Mouse (Mus musculus): ENCODE data around the gene Gm4498. TPM values are rescaled to one million over a fixed set of nuclear protein-coding genes. Genes with fewer than 3 reads are reported as not detected.
"Not testable (repeated sequence)": the region's sequence is repeated elsewhere in the genome, so short reads cannot be mapped to it uniquely, and the experiment has no call there.

Gene Gm4498
- total RNA-seq (2022): not detected

DNA sequence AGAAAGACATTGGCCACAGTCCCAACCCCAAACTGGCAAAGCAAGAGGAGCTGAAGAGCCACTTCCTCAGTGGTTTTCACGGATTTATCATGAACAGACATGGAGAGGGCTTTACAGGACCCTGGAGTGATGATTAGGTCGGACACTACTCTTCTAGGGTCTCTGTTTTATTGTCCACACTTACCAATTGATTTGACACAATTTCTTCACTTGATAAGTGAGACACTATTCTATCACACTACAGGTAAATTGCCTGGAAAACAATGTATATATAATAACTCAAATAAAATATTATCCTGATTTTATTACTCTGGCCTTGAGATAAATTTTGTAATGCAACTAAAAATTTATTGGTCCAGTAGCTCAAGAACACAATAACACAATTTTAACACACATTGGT is at the start of gene Gm4498:
Gm4498 (minus strand) TSS at position 101 of the 400 bp plus-strand sequence.
- DNase-seq (ENCODE audit: low spot score in 2 of 2): not testable (repeated sequence)

DNA sequence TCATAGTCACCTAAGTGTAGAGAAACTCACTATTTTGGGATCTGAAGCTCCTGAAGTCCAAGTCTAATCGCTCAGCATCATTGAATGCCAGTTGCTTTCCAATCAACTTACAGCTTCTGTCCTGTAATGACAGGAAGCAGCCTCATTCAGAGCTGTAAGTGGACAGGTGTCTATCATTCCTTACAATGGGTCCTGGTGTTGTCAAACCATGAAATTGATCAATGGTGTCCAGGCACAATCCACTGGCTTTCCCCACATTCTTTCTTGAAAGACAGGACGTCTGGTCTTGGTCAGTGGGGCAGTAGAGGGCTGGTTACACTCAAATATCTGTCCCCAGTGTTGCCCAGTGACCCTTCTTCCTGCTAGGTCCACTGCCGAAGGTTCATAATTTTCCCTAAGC is 29.1 kb upstream of the Gm4498 start, which contains the start of gene Gm5890:
Gm5890 (minus strand) TSS at position 101 of the 400 bp plus-strand sequence.
- not testable (repeated sequence) for DNase-seq (ENCODE audit: low spot score in 2 of 2)

- DNase-seq (ENCODE audit: low spot score in 2 of 2): not testable (repeated sequence)
These were observed 28.1 kb downstream of the Gm4498 start, which contains the start of gene Gm6164 for GRCm38 (mm10) chr7:20205507-20205906. TSS of gene Gm6164 (minus strand) at chr7:20205607.

DNA sequence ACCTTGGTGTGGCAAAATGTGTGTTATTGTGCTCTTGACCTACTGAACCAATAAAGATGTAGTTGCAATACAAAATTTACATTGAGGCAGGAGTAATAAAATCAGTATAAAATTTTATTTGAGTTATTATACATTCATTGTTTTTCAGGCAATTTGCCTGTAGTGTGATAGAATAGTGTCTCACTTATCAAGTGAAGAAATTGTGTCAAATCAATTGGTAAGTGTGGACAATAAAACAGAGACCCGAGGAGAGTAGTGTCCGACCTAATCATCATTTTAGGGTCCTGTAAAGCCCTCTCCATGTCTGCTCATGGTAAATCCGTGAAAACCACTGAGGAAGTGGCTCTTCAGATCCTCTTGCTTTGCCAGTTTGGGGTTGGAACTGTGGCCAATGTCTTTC is 40.2 kb downstream of the Gm4498 start, which contains the start of gene Vmn1r95:
Vmn1r95 (plus strand) TSS at position 301 of the 400 bp plus-strand sequence.
- DNase-seq (ENCODE audit: low spot score in 2 of 2): not testable (repeated sequence)

Other genes starting within 250 kb of the Gm4498 start
- gene Nlrp9b, start 242.4 kb downstream of the Gm4498 start, total RNA-seq (2022): not detected
- gene Vmn1r91, start 134.1 kb downstream of the Gm4498 start, total RNA-seq (2022): not detected
- gene Gm16442, start 111.2 kb downstream of the Gm4498 start, total RNA-seq (2022): not detected
- not detected for gene Vmn1r93, start 94.7 kb downstream of the Gm4498 start, total RNA-seq (2022)
- not detected for gene Vmn1r94, start 65.5 kb downstream of the Gm4498 start, total RNA-seq (2022)
- not detected for gene Vmn1r95, start 40.1 kb downstream of the Gm4498 start, total RNA-seq (2022)
- gene Gm6164, start 28.2 kb downstream of the Gm4498 start, total RNA-seq (2022): not detected
- gene Gm5890, start 29.0 kb upstream of the Gm4498 start, total RNA-seq (2022): not detected
- gene Gm4133, start 100.2 kb upstream of the Gm4498 start, total RNA-seq (2022): not detected
- not detected for gene Gm5728, start 141.6 kb upstream of the Gm4498 start, total RNA-seq (2022)
- not detected for gene Vmn1r100, start 184.1 kb upstream of the Gm4498 start, total RNA-seq (2022)
- gene Vmn1r101, start 208.8 kb upstream of the Gm4498 start, total RNA-seq (2022): not detected
- not detected for gene Gm10670, start 241.1 kb upstream of the Gm4498 start, total RNA-seq (2022)